In the genomic region with DNA sequence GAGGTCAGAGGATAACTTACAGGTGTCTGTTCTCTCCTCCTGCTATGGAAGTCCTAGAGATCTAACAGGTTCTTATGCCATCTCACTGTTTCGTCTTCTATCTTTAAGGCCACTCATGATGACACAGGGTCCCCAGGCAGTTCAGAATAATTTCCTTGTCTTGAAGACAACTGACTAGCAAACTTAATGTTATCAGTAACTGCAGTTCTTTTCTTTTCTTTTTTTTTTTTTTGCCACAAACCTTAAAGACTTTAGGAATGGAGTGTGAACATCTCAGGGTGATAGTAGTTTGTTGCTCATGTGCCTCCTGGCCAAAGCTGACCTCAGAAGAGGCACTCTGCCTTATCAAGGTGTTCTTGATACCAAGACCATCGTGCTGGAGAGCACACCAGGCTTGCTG, we compare ENCODE assay signal across 33 mouse cellular contexts. TPM values are rescaled to one million over a fixed set of nuclear protein-coding genes. Genes with fewer than 3 reads are reported as not detected.
DNase-seq lines count a peak whose midpoint lies in the region; ATAC-seq lines count a peak whose summit lies in the region.
"Had no signal": no experiment of that assay in that cellular context is flagged by ENCODE, and none has a peak within 500 bp of the region (broad histone marks: within the 10 kb centered on the region; RNA-seq: fewer than 3 reads in every experiment).

No protein-coding gene starts in this region.

- no peaks in the 10 kb centered on the region for H3K9me3 ChIP-seq in heart, embryonic 10.5 days
- no peaks in the 10 kb centered on the region for H3K9me3 ChIP-seq in heart, embryonic 11.5 days (replicated peaks; ENCODE audit: control insufficient read depth, low read length)
- no peaks in the 10 kb centered on the region for H3K9me3 ChIP-seq in midbrain, embryonic 10.5 days (replicated peaks)
- H3K9me3 ChIP-seq: embryonic facial prominence, embryonic 12.5 days; embryonic facial prominence, embryonic 15.5 days; heart, embryonic 13.5 days; hindbrain, embryonic 15.5 days; intestine, embryonic 15.5 days had no signal

- peaks cover 23% of the 10 kb centered on the region for H3K4me1 ChIP-seq in heart, embryonic 10.5 days
- peaks cover 13% of the 10 kb centered on the region for H3K4me1 ChIP-seq in heart, embryonic 11.5 days (ENCODE audit: control insufficient read depth, insufficient read depth, low read length)
- peaks cover 18% of the 10 kb centered on the region for H3K4me1 ChIP-seq in midbrain, embryonic 10.5 days
- H3K4me1 ChIP-seq: embryonic facial prominence, embryonic 15.5 days; hindbrain, embryonic 15.5 days had no signal

- H3K4me2 ChIP-seq in heart, embryonic 11.5 days: no peak overlapping the region
- H3K4me2 ChIP-seq: embryonic facial prominence, embryonic 12.5 days; embryonic facial prominence, embryonic 15.5 days; heart, embryonic 13.5 days; hindbrain, embryonic 15.5 days; intestine, embryonic 15.5 days had no signal

- ATAC-seq in heart, embryonic 11.5 days (replicated peaks; ENCODE audit: insufficient number of reproducible peaks, low FRiP score, low TSS enrichment): no peak
- peak; percentile 69 for ATAC-seq in megakaryocyte progenitor cell, adult 5-6 weeks (replicated peaks; ENCODE audit: poor library complexity)
- ATAC-seq: activated CD4-positive, CD25-positive, alpha-beta regulatory T cell, adult 4 months; forebrain, embryonic 14.5 days; forebrain, postnatal 0 days; intestine, embryonic 15.5 days had no signal

- H3K4me3 ChIP-seq in heart, embryonic 10.5 days: no peak overlapping the region
- no peak overlapping the region for H3K4me3 ChIP-seq in heart, embryonic 11.5 days (ENCODE audit: low read depth, low read length)
- H3K4me3 ChIP-seq in midbrain, embryonic 10.5 days: no peak overlapping the region
- H3K4me3 ChIP-seq: embryonic facial prominence, embryonic 12.5 days; embryonic facial prominence, embryonic 15.5 days; gastrocnemius, adult 2 months; heart, embryonic 13.5 days; hindbrain, embryonic 15.5 days; intestine, embryonic 15.5 days had no signal

- H3K36me3 ChIP-seq in heart, embryonic 10.5 days: no peaks in the 10 kb centered on the region
- H3K36me3 ChIP-seq in heart, embryonic 11.5 days (ENCODE audit: control insufficient read depth, insufficient read depth, low read length): no peaks in the 10 kb centered on the region
- no peaks in the 10 kb centered on the region for H3K36me3 ChIP-seq in midbrain, embryonic 10.5 days
- H3K36me3 ChIP-seq: embryonic facial prominence, embryonic 12.5 days; embryonic facial prominence, embryonic 15.5 days; heart, embryonic 13.5 days; hindbrain, embryonic 15.5 days; intestine, embryonic 15.5 days had no signal

- H3K9ac ChIP-seq in heart, embryonic 11.5 days (ENCODE audit: low read depth, low read length): no peak overlapping the region
- H3K9ac ChIP-seq: embryonic facial prominence, embryonic 12.5 days; embryonic facial prominence, embryonic 15.5 days; forebrain, postnatal 0 days; heart, embryonic 13.5 days; hindbrain, embryonic 15.5 days; intestine, embryonic 15.5 days had no signal

- peak overlapping the region; percentile 42; the same call in 1 of the 2 replicates for H3K27ac ChIP-seq in heart, embryonic 10.5 days
- no peak overlapping the region for H3K27ac ChIP-seq in heart, embryonic 11.5 days (ENCODE audit: low read depth, low read length)
- H3K27ac ChIP-seq in midbrain, embryonic 10.5 days (replicated peaks): no peak overlapping the region
- H3K27ac ChIP-seq: embryonic facial prominence, embryonic 12.5 days; embryonic facial prominence, embryonic 15.5 days; gastrocnemius, adult 2 months; heart, embryonic 13.5 days; hindbrain, embryonic 15.5 days; intestine, embryonic 15.5 days had no signal

- WGBS in heart, embryonic 10.5 days: 43% methylated on average over 2 of the region's 2 CpGs
- 37% methylated on average over 2 of the region's 2 CpGs for WGBS in heart, embryonic 11.5 days (ENCODE audit: insufficient replicate concordance)
- 79% methylated on average over 2 of the region's 2 CpGs for WGBS in midbrain, embryonic 10.5 days

- H3K27me3 ChIP-seq in heart, embryonic 10.5 days (ENCODE audit: insufficient read depth, poor library complexity, severe bottlenecking): no peaks in the 10 kb centered on the region
- no peaks in the 10 kb centered on the region for H3K27me3 ChIP-seq in heart, embryonic 11.5 days (ENCODE audit: control insufficient read depth, insufficient read depth, low read length)
- no peaks in the 10 kb centered on the region for H3K27me3 ChIP-seq in midbrain, embryonic 10.5 days (ENCODE audit: low read depth, poor library complexity, severe bottlenecking)
- H3K27me3 ChIP-seq: embryonic facial prominence, embryonic 12.5 days; embryonic facial prominence, embryonic 15.5 days; heart, embryonic 13.5 days; hindbrain, embryonic 15.5 days; intestine, embryonic 15.5 days had no signal

- no peak for DNase-seq in heart, embryonic 10.5 days (ENCODE audit: low spot score)
- peak; percentile 55 for DNase-seq in MEL-GATA-1-ER (ENCODE audit: extremely low read depth, low read depth)
- DNase-seq in ovary, postnatal 36 days (ENCODE audit: low spot score): no peak
- DNase-seq in midbrain, embryonic 10.5 days (ENCODE audit: low spot score): no peak
- DNase-seq: adrenal gland, adult 8-10 months; adrenal gland, postnatal 25 days; cerebellum, adult 11-12 months; cerebellum, adult 8-10 months; cerebellum, postnatal 10 days; cerebellum, postnatal 36 days; forebrain, postnatal 0 days; gastrocnemius, adult 2 months; gastrocnemius, postnatal 14 days; heart, adult 11 months; heart, postnatal 14 days; heart, postnatal 4 days had no signal

RNA-seq across cellular contexts. Expression of gene Defb23, which starts 17.8 kb away (rescaled TPM):
- not detected in 2 replicates for polyA plus RNA-seq in heart, embryonic 10.5 days (2016; fragmentation: Nextera tagmentation; extraction: Ambion mirVana)
- polyA plus RNA-seq in heart, embryonic 11.5 days (2014; fragmentation: Nextera tagmentation; extraction: Ambion mirVana): not detected in 2 replicates
- total RNA-seq in megakaryocyte progenitor cell, adult 5-6 weeks (2015): not detected in 2 replicates
- total RNA-seq in megakaryocyte progenitor cell, adult 5-6 weeks (2017): not detected in 2 replicates
- not detected in 2 replicates for polyA plus RNA-seq in midbrain, embryonic 10.5 days (2016; fragmentation: Nextera tagmentation; extraction: Ambion mirVana)
- total RNA-seq: adrenal gland, adult 8-10 months; adrenal gland, postnatal 25 days; ES-E14; forebrain, postnatal 0 days; gastrocnemius, adult 2 months; gastrocnemius, postnatal 14 days; gastrocnemius, postnatal 4 days; heart, adult 8-10 months; heart, postnatal 14 days; heart, postnatal 4 days had no signal
- polyA plus RNA-seq: activated CD4-positive, CD25-positive, alpha-beta regulatory T cell, adult 4 months; brain, embryonic 14.5 days; embryonic facial prominence, embryonic 12.5 days; embryonic facial prominence, embryonic 15.5 days; forebrain, embryonic 11.5 days; forebrain, embryonic 14.5 days; forebrain, postnatal 0 days; frontal cortex, adult 2 months; heart, embryonic 13.5 days; heart, embryonic 16.5 days; hindbrain, embryonic 11.5 days; hindbrain, embryonic 15.5 days; intestine, embryonic 15.5 days had no signal

RNA-seq across cellular contexts. Expression of gene Defb20, which starts 30.2 kb away (rescaled TPM):
- polyA plus RNA-seq in heart, embryonic 10.5 days (2016; fragmentation: Nextera tagmentation; extraction: Ambion mirVana): not detected in 2 replicates
- polyA plus RNA-seq in heart, embryonic 11.5 days (2014; fragmentation: Nextera tagmentation; extraction: Ambion mirVana): not detected in 2 replicates
- not detected in 2 replicates for total RNA-seq in megakaryocyte progenitor cell, adult 5-6 weeks (2015)
- not detected in 2 replicates for total RNA-seq in megakaryocyte progenitor cell, adult 5-6 weeks (2017)
- not detected in 2 replicates for polyA plus RNA-seq in midbrain, embryonic 10.5 days (2016; fragmentation: Nextera tagmentation; extraction: Ambion mirVana)
- total RNA-seq: adrenal gland, adult 8-10 months; adrenal gland, postnatal 25 days; ES-E14; forebrain, postnatal 0 days; gastrocnemius, adult 2 months; gastrocnemius, postnatal 14 days; gastrocnemius, postnatal 4 days; heart, adult 8-10 months; heart, postnatal 14 days; heart, postnatal 4 days had no signal
- polyA plus RNA-seq: activated CD4-positive, CD25-positive, alpha-beta regulatory T cell, adult 4 months; brain, embryonic 14.5 days; embryonic facial prominence, embryonic 12.5 days; embryonic facial prominence, embryonic 15.5 days; forebrain, embryonic 11.5 days; forebrain, embryonic 14.5 days; forebrain, postnatal 0 days; heart, embryonic 13.5 days; heart, embryonic 16.5 days; hindbrain, embryonic 11.5 days; hindbrain, embryonic 15.5 days; intestine, embryonic 15.5 days had no signal

RNA-seq across cellular contexts. Expression of gene 6820408C15Rik, which starts 31.3 kb away (rescaled TPM):
- polyA plus RNA-seq in heart, embryonic 10.5 days (2016; fragmentation: Nextera tagmentation; extraction: Ambion mirVana): 1.2 and 1.4 TPM in 2 replicates
- 1.4 and 1.5 TPM in 2 replicates for polyA plus RNA-seq in heart, embryonic 11.5 days (2014; fragmentation: Nextera tagmentation; extraction: Ambion mirVana)
- not detected in 2 replicates for total RNA-seq in megakaryocyte progenitor cell, adult 5-6 weeks (2015)
- total RNA-seq in megakaryocyte progenitor cell, adult 5-6 weeks (2017): 0.29 TPM in 1 of 2 replicates, not detected in the other
- 0.99 and 1.2 TPM in 2 replicates for polyA plus RNA-seq in midbrain, embryonic 10.5 days (2016; fragmentation: Nextera tagmentation; extraction: Ambion mirVana)
- total RNA-seq: adrenal gland, postnatal 25 days; gastrocnemius, adult 2 months; gastrocnemius, postnatal 14 days had no signal
- polyA plus RNA-seq: activated CD4-positive, CD25-positive, alpha-beta regulatory T cell, adult 4 months had no signal

RNA-seq across cellular contexts. Expression of gene Zcchc3, which starts 31.8 kb away (rescaled TPM):
- 50.6 and 71.3 TPM in 2 replicates for polyA plus RNA-seq in heart, embryonic 10.5 days (2016; fragmentation: Nextera tagmentation; extraction: Ambion mirVana)
- polyA plus RNA-seq in heart, embryonic 11.5 days (2014; fragmentation: Nextera tagmentation; extraction: Ambion mirVana): 50.9 and 55.4 TPM in 2 replicates
- total RNA-seq in megakaryocyte progenitor cell, adult 5-6 weeks (2015): 5.3 and 5.7 TPM in 2 replicates
- 2.8 and 4.1 TPM in 2 replicates for total RNA-seq in megakaryocyte progenitor cell, adult 5-6 weeks (2017)
- polyA plus RNA-seq in midbrain, embryonic 10.5 days (2016; fragmentation: Nextera tagmentation; extraction: Ambion mirVana): 47.7 and 49.8 TPM in 2 replicates

RNA-seq across cellular contexts. Expression of gene Defb22, which starts 43.3 kb away (rescaled TPM):
- polyA plus RNA-seq in heart, embryonic 10.5 days (2016; fragmentation: Nextera tagmentation; extraction: Ambion mirVana): not detected in 2 replicates
- not detected in 2 replicates for polyA plus RNA-seq in heart, embryonic 11.5 days (2014; fragmentation: Nextera tagmentation; extraction: Ambion mirVana)
- total RNA-seq in megakaryocyte progenitor cell, adult 5-6 weeks (2015): not detected in 2 replicates
- not detected in 2 replicates for total RNA-seq in megakaryocyte progenitor cell, adult 5-6 weeks (2017)
- not detected in 2 replicates for polyA plus RNA-seq in midbrain, embryonic 10.5 days (2016; fragmentation: Nextera tagmentation; extraction: Ambion mirVana)
- total RNA-seq: adrenal gland, adult 8-10 months; adrenal gland, postnatal 25 days; ES-E14; forebrain, postnatal 0 days; gastrocnemius, adult 2 months; gastrocnemius, postnatal 14 days; gastrocnemius, postnatal 4 days; heart, adult 8-10 months; heart, postnatal 14 days; heart, postnatal 4 days had no signal
- polyA plus RNA-seq: activated CD4-positive, CD25-positive, alpha-beta regulatory T cell, adult 4 months; brain, embryonic 14.5 days; embryonic facial prominence, embryonic 12.5 days; embryonic facial prominence, embryonic 15.5 days; forebrain, embryonic 11.5 days; forebrain, embryonic 14.5 days; forebrain, postnatal 0 days; frontal cortex, adult 2 months; heart, embryonic 13.5 days; heart, embryonic 16.5 days; hindbrain, embryonic 11.5 days; hindbrain, embryonic 15.5 days; intestine, embryonic 15.5 days had no signal
